Mouse (Mus musculus): ENCODE data around the gene Thyn1.

Gene Thyn1

GRCm38 (mm10) chr9:26999461-27000395 is at the start of gene Thyn1, which contains the start of gene Acad8:
Gene Thyn1, plus strand, starts transcription at chr9:26999710.
Gene Acad8, minus strand, starts transcription at chr9:26999566.
- peak; percentile 86 for DNase-seq (ENCODE audit: low spot score)

GRCm38 (mm10) chr9:26977754-26978153 is 21.8 kb upstream of the Thyn1 start:
- DNase-seq (ENCODE audit: low spot score), result no peak

DNA sequence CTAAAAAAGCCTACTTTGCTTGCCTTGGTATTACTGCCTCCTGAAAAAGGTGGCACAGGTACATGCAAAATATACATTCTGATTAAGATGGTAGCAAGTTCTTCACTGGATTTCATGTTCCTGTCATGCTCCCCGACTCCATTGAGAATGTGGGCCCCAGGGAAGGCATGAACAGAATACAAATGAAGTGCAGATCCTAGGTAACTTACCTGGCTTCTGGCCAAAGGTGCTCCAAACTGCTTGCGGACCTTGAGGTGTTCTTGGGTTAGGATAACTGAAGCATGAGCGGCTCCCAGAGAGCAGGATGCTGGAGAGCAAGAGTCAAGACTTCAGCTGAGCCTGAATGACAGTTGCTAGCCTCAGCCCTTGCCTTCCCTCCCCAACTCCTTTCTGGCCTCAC is 20.7 kb upstream of the Thyn1 start:
- DNase-seq (ENCODE audit: low spot score), result no peak

- no peak for DNase-seq (ENCODE audit: low spot score)
Observed at GRCm38 (mm10) chr9:26985090-26985613, 14.4 kb upstream of the Thyn1 start.

DNA sequence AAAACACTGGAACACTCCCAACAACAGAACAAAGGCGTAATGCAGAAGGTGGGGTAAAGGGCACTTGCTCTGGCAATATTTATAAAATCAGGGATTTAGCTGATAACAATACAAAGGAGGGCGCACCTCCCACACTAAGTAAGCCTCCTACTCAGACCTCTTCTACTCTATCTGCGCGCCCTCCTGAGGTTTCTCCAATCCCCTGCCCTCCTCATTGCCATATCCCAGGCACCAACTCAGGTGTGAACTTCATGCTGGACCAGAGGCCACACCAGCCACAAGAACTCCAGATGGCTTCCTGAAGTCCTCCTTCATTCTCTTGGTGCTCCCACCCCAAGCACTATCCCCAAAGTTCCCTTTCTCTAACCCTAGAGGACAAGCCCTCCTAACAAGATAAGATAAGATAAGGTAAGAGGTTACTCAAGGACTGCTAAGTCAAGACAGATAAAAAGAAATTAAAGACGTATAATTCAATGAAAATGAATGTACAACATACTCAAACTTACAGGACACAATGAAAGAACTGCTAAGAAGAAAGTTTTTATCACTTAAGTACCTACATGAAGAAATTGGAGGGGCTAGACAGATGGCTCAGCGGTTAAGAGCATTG is 13.7 kb upstream of the Thyn1 start:
- no peak for DNase-seq (ENCODE audit: low spot score)

DNA sequence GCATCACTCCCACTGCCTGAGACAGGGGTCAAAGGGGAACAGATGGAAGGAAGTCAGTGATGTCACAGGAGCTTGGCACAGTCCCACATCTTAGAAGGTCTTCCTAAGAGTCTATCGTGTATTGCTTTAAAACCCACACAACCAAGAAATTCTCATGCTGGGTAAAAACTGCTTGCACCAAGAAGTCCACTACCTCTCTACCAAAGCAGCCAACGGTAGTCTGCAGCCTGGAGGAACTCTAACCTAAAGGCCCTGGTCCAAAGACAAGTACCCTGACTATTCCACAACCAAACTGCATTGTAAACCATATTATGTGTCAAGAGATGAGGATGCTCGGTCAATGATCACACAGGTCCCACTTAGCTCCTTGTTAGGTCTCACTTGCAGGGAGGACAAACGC is 9.3 kb upstream of the Thyn1 start:
- no peak for DNase-seq (ENCODE audit: low spot score)

- no peak for DNase-seq (ENCODE audit: low spot score)
Observed at GRCm38 (mm10) chr9:26993118-26993517, 6.4 kb upstream of the Thyn1 start.

GRCm38 (mm10) chr9:26993900-26994299 is 5.6 kb upstream of the Thyn1 start:
- no peak for DNase-seq (ENCODE audit: low spot score)

DNA sequence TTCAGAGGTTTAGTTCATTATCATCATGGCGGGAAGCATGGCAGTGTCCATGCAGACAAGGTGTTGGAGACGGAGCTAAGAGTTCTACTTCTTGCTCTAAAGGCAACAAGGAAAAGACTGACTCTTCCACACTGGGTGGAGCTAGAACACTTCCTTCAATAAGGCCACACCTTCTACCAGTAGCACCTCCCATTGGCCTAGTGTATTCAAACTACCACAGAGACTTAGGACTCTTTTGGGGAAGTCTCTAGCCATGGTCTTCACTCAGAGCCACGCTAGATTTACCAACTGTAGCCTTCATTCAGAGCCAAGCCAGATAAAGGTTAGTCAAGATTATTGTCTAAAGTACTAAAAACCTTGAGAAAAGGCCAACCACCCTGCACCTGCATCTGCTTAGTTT is 2.4 kb upstream of the Thyn1 start:
- no peak for DNase-seq (ENCODE audit: low spot score)

- DNase-seq (ENCODE audit: low spot score), result no peak
Observed at GRCm38 (mm10) chr9:26997501-26997900, 2.0 kb upstream of the Thyn1 start.

DNA sequence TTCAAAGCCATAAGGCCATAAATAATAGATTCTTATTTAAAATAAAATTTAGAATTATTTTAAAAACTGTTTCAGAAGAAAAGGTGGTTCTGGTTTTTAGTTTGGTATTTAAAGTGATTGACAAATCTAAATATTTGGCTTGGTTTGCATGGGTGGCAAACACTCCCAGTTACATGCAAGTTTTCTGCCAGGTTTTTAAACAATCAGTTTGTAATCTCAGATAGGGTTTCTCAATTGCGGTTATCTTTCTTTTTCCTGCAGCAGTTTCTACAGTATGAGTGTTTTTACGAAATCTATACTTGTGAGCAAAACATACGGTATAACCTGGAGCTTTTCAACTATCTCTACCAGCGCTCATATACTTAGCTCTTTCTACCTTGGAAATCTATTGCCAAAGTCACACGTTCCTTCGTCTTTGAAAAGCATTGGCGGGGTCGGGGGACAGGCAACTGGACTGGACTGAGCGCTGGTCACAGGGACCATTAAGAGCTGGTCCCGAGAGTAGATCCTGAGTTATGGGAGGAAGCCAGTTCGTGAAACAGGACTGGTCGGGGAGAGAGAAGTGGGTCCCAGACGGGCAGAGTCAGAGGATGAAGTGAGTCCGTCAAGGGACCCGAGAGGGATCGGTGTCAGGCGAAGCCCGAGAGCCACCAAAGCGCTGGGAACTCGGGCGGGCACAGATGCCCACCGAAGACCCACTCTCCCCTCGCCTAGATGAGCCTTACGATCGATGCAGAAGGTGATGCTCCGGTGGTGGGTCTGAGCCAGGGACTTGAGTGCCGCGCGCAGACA is 645 bp upstream of the Thyn1 start:
- no peak for DNase-seq (ENCODE audit: low spot score)

GRCm38 (mm10) chr9:27005231-27005630 is 5.7 kb downstream of the Thyn1 start:
- no peak for DNase-seq (ENCODE audit: low spot score)

- DNase-seq (ENCODE audit: low spot score), result no peak
Observed at GRCm38 (mm10) chr9:27005933-27006332, 6.4 kb downstream of the Thyn1 start.

DNA sequence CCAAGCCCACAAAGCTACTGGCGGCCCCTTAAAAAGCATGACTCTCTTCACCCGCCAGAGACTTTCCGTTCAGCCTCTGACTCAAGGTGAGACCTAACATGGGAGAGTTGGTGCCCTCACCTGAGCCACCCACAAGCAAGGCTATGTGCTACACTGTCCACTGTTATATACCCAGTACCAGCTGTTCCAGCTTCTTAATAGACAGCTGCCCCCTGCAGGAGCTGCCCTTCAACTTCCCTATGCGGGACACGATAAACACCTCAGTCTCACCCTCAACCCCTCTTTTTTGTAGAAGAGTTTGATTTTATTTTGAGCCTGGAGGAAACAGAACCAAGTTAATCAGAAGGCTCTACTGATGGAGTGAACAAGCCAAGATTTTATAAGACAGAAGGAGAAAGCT is 7.4 kb downstream of the Thyn1 start:
- no peak for DNase-seq (ENCODE audit: low spot score)

GRCm38 (mm10) chr9:27009231-27009630 is 9.7 kb downstream of the Thyn1 start:
- DNase-seq (ENCODE audit: low spot score), result no peak

- DNase-seq (ENCODE audit: low spot score), result no peak
Observed at GRCm38 (mm10) chr9:27011572-27011971, 12.1 kb downstream of the Thyn1 start.

- no peak for DNase-seq (ENCODE audit: low spot score)
Observed at GRCm38 (mm10) chr9:27018961-27019360, 19.5 kb downstream of the Thyn1 start.

DNA sequence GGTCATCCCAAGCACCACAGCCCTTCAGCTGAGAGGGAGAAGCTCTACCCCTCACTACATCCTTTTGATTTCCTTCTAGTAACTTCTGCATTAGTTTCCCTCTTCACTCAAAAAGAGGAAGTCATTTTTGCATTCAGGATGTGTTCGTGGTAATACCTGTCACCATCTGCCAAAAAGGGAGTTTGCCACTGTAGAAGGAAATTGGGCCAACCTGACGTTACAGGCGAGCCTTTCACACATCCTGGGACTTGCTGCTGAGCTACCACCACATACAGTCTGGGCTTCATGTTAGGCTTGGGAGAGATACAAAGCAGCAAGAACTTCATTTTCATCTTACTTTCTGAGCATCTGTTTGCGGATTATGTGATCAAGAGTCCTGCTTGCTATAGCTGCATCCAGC is 24.2 kb downstream of the Thyn1 start:
- DNase-seq (ENCODE audit: low spot score), result no peak

- no peak for DNase-seq (ENCODE audit: low spot score)
Observed at GRCm38 (mm10) chr9:27026708-27027107, 27.2 kb downstream of the Thyn1 start.

GRCm38 (mm10) chr9:27029022-27029827 is 29.7 kb downstream of the Thyn1 start:
- DNase-seq (ENCODE audit: low spot score), result peak; percentile 23

All from urinary bladder, postnatal 25 days (tissue).